Mouse (Mus musculus) neural tube, embryonic 10.5 days (tissue): ENCODE data around the gene Ankdd1b.

Experiments
- DNase-seq: peaks from one replicate; pipeline ENCODE4 v3.0.0-alpha.2; 2017; ENCODE audit warnings: low spot score; ENCODE audit errors: extremely low spot score

Gene Ankdd1b

GRCm38 (mm10) chr13:96457566-96457965 lies 13.4 kb downstream of the Ankdd1b start:
- DNase-seq, result no peak

DNA sequence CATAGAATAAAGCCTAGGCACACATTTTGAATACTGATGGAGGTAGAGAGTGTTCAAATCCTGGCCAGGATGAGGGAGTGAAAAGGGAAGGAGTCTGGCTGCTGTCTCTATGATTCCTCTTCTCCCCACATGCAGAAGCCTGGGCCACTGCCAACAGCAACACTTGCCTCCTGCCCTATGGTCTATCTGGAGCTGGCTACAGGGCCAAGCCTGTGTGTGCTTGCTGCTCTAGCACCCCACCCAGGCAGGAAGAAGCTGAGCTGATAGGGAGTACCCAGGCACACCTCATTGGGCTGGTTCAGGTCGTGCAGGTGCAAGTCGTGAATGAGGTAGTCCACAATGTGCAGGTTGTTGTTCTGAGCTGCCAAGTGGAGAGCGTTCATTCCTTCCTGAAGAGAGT lies 16.7 kb downstream of the Ankdd1b start:
- DNase-seq, result no peak

DNA sequence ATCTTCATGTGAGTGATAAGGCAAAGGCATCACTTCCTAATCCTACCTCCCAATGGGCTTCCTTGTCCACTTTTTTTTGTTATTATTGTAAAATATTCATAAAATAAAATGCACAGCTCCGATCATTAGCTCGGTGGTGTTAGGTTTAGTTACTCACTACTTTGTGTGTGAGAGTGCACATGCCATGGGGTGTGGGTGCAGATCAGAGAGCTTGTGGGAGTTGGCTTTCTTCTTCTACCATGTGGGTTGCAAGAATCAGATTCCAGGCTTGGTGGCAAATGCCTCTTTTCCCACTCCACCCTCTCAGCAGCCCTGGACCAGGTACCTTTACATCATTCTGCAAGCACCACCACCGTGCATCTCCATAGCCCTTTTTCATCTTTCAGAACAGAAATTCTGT lies 18.4 kb downstream of the Ankdd1b start:
- no peak for DNase-seq

DNA sequence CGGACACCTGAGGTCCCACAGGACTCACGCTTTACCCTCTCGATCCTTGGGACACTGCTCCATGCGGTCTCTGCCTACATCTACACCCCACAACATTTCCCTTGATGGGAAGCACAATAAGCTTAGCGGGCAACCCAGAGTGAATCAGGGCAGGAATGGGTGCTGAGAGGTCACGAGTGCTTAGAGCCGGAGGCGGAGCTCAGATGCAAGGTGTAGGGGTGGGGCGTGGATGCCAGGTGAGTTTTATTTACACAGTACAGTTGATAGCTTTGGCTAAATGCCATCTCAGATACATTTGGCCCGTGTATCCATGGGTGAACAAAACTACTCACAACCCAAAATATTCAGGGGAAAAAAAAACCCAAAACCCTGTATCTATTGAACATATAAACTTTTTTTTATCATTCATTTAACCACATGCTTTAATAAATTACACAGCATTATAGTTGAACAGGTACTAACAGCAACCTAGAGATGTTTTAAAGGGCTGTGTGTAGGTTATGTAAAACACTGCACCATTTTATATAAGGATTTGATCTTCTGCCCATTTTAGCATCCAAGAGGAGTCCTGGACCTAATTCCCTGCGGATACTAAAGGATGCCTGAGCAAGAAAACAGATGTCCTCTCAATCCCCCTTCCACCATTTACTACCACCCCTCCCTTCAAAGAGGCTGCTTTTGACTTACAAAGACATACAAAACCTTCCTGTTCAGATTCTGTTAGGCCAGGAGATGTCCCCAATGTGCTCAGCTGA lies 19.4 kb downstream of the Ankdd1b start:
- DNase-seq, result no peak

GRCm38 (mm10) chr13:96450869-96451268 lies 20.1 kb downstream of the Ankdd1b start:
- no peak for DNase-seq

- DNase-seq, result no peak
Measured at GRCm38 (mm10) chr13:96450205-96450856, 20.7 kb downstream of the Ankdd1b start.

DNA sequence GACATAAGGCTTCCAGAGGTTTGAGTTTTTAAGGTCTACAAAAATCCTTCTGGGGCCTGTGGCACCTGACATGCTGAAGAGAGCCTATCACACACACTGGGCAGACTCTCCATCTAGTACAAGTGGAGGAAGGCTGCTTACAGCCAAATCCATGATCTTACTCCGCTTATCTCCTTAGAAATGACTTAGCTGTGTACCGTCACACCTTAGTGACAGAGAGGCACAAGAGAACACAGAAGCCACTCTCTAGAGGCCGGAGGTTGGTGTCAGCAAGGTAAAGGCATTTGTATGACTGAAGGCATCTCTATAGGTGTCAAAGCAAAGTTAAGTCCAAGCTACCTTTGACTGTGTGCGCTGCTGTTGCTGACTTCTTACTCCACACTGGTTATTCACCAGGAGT lies 30.6 kb downstream of the Ankdd1b start:
- DNase-seq, result no peak

- no peak for DNase-seq
Measured at GRCm38 (mm10) chr13:96436921-96437320, 34.1 kb downstream of the Ankdd1b start.

- no peak for DNase-seq
Measured at GRCm38 (mm10) chr13:96435793-96436192, 35.2 kb downstream of the Ankdd1b start.

- peak; percentile 28 for DNase-seq
Measured at GRCm38 (mm10) chr13:96434899-96435331, 36.1 kb downstream of the Ankdd1b start.

DNA sequence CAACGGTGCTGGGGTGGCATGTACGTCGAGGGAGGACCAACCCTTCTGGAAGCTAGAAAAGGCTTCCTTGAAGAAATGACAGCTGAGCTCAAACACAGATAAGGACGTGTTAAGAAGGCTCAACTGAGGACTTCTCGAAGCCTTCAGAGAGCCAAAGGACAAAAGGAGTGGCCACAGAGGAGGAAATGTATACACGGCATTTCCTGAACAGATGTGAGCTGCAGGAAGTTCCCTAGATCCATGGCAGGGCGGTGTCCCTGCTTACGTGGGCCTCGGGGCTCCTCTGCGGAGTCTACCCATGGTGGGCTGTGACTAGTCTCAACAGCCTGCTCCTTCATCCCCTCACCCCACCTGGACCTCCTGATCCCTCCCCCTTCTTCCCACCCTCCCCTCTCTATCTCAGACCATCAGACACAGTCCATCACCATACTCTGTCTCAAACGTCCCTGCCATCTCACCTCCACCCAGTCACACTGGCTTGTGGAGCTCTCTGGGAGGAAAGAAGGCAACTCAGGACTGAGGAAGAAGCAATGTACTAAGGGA lies 37.3 kb downstream of the Ankdd1b start:
- no peak for DNase-seq

GRCm38 (mm10) chr13:96433041-96433440 lies 38.0 kb downstream of the Ankdd1b start:
- no peak for DNase-seq

GRCm38 (mm10) chr13:96432376-96432811 lies 38.6 kb downstream of the Ankdd1b start:
- DNase-seq, result no peak

DNA sequence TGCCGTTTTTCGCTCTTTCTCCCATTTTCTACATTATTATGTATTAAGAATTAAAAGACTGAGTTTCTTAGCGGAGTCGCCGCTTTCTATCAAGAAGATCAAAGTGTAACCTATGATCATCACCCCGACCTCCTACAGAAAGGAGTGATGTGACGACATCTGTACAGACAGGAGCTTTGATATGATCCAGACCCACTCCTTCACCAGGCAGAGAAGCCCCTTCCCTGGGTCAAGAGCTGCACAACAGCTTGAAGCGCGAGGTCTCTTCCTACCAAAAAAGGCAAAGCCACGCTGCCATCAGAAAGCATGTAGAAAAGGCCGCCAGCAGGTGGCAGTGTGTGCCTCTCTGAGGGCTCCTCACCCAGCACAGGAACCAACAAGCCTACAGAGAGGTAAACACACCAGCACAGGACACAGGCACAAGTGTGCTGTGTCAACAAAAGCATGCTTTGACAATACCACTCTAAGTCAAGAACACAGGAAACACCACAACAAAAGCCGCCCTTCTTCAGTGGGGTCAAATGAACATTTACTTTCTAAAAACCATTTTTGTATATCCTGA lies 39.3 kb downstream of the Ankdd1b start:
- peak; percentile 86 for DNase-seq

DNA sequence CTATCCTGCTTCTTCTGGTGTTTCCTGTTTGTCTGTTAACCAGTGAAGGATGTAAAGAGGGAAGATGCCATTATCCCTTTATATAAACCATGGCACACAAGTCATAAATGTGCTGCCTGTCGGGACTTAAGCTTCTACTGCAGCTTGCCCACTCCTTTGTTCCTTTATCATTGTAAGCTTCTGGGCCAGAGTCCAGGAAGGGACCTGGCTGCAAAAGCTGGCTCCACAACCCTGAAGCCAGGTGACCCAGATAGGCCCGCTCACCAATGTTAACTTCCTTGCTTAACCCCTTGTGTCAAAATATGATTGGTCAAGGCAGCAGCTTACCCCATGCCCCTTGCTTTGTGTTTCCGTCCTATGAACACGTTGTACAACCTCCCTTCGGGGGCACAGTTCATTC lies 42.5 kb downstream of the Ankdd1b start:
- DNase-seq, result no peak

DNA sequence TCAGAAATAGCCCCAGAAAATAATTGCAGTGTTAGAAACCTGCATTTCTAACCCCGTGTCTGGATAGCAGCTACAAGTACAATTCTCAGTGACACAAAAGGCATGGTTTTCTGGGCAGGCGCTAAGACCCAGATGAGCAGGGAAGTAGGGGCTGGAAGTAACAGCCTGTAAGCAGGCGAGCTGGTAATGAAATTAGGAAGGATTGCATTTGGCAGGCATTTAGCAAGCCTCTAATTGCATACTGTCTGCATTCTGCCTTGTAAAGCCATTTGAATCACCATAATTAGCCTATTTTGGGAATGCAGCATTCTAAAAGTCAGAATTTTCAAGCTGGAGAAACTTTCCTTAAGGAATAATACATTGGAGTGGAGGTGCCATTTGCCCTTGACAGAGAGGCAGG lies 45.0 kb downstream of the Ankdd1b start:
- DNase-seq, result no peak

DNA sequence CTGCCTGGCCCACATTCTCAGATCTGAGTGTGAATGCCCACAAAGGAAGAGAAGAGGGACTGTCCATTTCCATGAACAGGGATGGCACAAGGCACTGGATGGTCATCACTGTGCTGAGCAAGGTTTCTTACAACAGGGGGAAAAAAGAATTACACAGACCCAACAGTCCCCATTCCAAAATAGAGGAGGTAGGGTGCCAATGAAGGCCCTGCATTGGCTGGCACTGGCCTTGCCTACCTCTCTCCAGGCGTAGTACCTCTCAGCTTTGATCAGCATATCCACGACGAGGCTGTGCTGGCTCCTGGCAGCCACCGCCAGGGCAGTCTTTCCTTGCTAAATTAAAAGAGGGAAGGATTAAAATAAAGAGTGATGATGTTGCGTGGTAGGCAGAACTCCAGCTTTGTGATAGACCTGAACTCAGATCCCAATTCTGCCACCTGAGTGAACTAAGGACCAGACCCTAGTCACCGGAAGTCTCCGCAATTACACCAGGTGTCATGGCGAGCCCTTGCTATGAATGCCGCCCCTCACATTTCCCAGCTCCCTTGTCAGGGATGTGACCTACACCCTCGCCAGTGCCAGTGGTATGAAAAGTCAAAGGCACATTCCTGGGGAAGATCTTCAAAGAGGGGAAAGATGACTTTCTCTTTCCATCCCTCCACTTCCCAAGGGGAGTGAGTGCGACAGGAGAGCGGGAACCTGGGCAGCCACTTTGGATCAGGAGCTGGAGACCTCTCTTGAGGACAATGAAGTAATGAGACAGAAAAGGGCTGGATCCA lies 46.3 kb downstream of the Ankdd1b start:
- no peak for DNase-seq

GRCm38 (mm10) chr13:96421230-96421629 lies 49.8 kb downstream of the Ankdd1b start:
- no peak for DNase-seq

GRCm38 (mm10) chr13:96418487-96418886 lies 52.5 kb downstream of the Ankdd1b start:
- DNase-seq, result no peak

- no peak for DNase-seq
Measured at GRCm38 (mm10) chr13:96417261-96417813, 53.7 kb downstream of the Ankdd1b start.

GRCm38 (mm10) chr13:96416380-96416779 lies 54.6 kb downstream of the Ankdd1b start:
- DNase-seq, result no peak
